Mouse (Mus musculus) c-Kit-positive CD71-positive TER-119-positive erythroid progenitor cells, embryonic 14.5 days (primary cell): ENCODE results near the gene Zc3h18.
A peak's percentile ranks its signal among the peaks of the same experiment; 100 is the strongest.

ENCODE experiments used
- DNase-seq: peaks from one replicate; pipeline ENCODE4 v3.0.0-alpha.2; 2013; ENCODE audit warnings: low spot score

Zc3h18 gene

GRCm38 (mm10) chr8:122376365-122377231 lies at the start of gene Zc3h18:
Gene Zc3h18 (plus strand): TSS chr8:122376609.
- peak; percentile 98 for DNase-seq

DNA sequence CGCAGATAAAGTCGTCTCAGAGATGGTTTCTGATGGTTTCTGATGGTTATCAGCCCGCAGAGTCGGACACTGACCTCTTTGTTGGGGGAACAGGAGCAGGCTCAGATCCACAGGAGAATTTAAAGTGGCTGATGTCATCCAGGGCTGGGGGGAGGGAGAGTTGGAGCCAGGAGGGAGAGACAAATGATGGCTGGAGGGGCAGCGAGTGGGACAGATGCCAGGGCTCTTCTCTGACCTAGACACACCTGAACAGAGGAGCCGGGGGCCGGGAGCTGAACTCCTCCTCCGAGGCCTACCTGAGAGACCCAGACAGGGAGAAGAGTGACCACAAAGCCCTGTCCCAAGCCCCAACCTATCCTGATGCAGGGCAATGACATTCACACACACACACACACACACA lies 47.3 kb upstream of the Zc3h18 start:
- no peak for DNase-seq

DNA sequence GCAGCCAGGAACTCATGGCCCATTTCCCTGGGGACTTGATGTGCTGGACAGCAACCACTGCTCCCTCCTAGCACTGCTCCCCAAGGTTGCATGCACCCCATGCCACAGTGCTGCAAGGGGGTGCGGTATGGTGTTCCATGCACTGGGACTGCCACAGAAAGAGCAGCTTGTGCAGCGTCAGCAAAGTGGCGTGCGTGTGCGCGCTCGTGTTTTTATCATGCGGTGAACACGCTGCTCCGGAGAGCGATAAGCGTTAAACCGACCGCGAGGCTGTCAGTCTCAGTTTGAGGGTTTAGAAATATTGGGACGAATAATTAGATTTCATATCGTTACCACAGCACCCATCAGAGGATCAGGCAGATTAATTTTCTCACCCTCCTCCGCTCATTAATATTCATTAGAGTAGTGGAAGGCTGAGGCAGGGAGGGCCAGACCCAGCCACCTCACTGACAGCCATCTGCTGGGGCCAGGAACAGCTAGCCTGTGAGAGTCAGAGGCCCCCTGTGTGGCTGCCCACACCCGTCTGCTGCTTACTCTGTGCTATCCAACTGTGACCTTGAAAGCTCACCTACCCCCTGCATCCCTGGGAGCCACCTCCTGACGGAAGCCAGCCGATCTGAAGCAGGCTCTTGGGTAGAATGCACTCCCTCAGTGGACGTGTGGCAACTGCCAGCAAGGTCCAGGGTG lies 46.7 kb upstream of the Zc3h18 start:
- no peak for DNase-seq

DNA sequence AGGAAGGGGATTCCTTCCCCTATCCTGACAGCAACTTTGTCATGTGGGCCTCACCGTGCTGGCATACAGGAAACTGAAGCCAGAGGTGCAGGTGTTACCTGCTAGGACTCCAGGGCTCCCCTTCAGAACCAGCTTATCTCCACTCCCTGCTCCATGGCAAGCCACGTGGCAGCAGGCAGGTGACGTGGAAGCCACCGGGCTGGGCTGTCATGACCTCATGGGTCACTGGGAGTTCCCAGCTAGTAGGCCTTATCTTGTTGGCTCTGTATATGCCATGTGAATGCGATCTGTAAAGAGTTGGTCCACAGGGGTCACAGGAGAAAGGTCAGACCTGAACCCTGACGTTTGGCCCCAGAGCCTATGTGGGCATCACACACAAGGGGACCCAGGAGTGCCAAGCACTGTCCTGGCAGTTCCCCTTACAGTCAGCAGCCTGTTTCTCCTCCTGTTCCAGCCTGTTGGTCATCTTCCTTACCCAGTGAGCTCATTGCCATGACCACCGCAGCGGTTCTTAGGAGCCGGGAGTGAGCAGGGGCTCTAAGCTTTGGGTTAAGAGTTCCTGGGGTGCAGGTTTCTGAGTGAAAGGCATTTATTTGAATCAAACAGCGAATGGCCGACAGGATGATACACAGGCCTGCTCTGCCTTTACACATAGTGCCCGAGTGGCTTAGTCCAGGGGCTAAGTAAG lies 45.8 kb upstream of the Zc3h18 start:
- no peak for DNase-seq

DNA sequence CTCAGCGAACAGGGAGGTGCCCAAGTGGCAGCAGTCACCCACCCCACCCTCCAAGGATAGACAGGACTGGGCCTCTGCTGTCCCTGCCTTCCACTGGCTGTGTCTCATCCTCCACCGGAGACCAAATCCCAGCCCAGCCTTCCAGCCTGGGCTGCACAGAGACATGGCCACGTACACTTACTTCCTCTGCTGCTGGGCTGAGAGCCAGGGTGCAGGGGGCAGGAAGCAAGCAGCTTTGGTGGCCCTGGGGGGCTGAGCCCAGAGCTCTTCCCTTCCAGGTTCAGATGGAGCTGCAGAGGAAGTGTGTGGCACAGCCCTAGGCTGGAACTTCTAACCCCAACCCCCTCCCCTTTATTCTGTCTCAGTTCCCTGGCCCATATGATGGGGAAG lies 45.3 kb upstream of the Zc3h18 start:
- DNase-seq = no peak

DNA sequence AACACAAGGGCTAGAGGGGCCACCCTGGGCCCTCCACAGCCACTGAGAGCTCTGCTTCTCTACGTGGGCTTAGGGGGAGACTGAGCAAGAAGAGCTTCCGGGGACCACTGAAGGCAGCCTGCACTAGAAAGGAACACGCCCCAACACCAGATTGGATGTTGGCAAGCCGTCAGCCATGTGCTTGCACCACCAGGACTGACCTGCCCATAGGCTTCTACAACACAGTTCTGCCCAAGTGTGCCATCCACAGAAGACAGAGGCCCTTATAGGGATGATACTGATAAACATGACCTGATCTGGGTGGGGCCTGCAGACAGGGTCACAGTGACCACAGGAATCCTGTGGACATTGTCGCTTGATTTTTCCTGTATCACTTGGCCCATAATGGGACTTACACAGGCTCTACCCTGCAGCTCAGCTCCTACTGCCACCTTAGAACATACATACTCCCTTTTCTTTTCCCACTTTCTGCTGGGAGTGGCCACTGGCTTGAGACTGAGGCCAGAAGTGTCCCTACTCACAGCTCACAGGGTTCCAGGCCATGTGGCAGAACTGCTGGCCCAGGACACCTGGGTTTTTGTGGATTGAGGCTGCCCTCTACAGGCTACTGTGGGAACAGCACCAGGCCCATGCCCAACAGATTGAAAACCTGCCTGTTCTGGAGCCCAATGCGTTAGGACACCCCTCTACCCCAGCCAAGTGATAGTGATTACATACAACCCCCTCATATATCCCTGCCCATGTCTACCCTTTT lies 43.5 kb upstream of the Zc3h18 start:
- no peak for DNase-seq

- no peak for DNase-seq
Observed at GRCm38 (mm10) chr8:122333531-122333930, 42.9 kb upstream of the Zc3h18 start.

DNA sequence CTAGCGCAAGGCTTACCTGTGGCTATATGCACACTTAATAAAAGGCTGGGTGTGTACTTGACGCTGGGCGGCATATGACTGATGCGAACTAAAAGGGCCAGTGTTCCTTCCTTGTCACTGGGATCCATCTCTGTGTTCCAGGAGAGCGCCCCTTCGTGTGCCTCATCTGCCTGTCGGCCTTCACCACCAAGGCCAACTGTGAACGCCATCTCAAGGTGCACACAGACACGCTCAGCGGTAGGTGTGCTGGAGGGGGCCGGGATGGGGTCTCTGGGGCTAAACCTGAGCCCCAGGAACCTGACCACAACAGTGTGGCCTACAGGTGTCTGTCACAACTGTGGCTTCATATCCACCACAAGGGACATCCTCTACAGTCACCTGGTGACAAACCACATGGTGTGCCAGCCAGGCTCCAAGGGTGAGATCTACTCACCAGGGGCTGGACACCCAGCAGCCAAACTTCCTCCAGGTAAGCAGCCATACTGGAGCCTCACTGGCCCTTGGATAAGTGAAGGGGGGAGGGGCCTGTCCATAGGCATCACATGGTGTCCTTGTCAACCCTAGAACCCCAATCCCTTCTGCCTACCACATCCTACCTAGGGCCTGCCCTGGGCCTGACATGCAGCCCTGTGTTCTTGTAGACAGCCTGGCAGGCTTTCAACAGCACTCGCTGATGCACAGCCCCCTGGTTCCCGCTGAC lies 41.5 kb upstream of the Zc3h18 start:
- no peak for DNase-seq

- no peak for DNase-seq
Observed at GRCm38 (mm10) chr8:122335638-122336250, 40.7 kb upstream of the Zc3h18 start.

- no peak for DNase-seq
Observed at GRCm38 (mm10) chr8:122336251-122336910, 40.0 kb upstream of the Zc3h18 start.

DNA sequence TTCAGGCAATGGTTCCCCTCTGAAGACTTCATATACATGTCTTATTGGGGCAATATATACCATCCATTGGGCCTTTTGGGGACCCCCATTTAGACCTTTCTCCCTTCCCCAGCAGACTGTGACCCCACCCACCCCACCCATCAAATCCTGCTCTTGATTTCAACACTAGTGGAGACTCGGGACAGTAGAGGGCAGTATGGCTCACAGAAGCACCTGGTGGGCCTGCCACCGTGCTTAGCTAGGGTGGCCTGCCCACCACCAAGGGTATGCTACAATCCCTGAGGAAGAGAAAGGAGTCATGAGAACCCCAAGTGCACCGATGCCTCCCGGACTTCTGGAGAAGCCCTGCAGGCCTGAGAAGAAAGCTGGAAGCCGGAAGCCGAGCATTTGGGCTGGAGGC lies 37.6 kb upstream of the Zc3h18 start:
- no peak for DNase-seq

DNA sequence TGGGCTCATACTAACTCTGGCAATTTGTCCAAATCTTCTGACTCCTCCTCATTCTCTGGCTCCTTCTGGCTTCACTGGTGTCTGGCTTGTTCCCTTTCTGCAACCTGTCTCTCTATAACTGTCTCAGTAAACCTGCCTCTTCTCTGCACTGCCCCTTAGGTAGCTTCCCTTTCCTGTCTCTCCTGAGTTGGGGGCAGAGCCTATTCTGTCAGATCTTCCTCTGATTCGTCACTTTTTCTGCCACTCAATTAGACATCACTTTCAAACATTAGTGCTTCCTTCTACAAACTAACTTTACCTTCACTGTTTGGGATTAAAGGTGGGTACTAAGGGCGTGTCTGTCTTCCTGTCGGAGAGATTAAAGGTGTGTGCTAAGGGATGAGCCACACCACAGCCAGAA lies 35.6 kb upstream of the Zc3h18 start:
- no peak for DNase-seq

DNA sequence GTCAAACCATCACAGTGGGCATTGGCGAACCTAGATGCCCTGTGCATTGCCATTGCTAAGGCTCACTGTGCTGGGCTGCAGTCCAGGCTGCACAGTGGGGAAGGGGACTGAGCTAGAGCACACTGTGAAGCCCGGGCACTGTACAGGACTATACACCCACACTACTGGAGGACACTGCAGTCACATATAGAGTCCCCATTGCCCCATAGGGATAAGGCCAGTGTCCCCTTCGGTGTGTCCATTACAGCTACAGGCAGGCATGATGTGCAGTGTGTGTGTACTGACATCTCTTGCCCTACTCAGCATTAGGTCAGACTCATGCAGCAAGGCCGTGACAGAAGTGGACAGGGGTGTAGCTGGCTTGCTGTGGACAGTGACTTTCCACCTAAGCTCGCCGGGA lies 34.6 kb upstream of the Zc3h18 start:
- DNase-seq = no peak

DNA sequence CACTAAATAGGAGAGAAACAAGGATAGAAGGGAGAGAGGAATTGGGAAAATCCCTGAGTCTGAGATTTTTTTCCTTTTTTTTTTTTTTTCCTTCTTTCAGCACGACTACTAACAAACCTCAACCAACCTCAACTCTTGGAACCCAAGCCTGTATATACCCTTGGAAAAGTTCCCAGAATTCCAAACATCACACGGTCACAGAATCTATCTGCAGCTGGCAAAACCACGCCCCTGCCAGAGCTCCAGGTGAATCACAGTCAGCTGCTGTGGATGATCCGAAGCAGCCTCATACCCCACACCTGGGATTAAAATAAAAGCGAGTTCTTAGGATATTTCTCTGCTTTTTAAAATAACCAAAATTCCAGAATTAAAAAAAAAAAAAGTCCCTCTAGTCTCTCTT lies 34.0 kb upstream of the Zc3h18 start:
- DNase-seq = no peak

DNA sequence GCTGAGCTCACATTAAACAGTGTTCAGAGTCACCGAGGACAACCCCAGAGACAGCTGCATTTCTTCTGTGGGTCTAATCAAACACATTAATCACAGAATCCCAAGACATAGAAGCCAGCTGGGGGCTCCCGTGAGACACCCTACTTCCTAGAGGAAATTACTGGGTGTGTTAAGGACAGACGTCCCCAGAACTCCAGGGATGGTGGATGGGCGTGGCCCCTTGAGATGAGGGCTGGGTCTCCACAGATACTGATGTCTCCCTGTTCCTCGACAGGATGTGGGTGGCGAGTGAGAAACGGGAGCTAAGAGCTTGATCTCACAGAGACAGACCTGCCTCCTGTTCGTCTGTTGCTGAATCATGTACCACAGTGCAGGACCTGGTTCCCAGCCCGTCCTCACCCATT lies 33.6 kb upstream of the Zc3h18 start:
- no peak for DNase-seq

DNA sequence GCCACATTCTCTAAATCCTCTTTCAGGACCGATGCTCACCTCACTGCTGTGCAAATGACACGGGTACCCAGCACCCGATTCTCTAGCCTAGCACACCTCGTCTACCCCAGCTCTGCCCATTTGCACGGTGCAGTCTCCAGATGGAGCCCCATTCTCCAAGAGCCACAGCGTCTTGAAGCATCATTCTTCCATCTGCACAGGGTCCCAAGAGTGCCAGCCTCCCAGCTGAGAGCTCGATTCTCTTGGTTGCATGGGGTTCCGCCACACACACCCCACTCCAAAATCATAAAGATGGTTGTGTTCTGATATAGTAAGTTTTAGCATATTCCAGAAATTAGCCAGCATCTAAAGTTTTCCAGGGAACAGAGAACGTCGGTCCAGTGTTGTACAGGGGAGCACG lies 33.1 kb upstream of the Zc3h18 start:
- no peak for DNase-seq

DNA sequence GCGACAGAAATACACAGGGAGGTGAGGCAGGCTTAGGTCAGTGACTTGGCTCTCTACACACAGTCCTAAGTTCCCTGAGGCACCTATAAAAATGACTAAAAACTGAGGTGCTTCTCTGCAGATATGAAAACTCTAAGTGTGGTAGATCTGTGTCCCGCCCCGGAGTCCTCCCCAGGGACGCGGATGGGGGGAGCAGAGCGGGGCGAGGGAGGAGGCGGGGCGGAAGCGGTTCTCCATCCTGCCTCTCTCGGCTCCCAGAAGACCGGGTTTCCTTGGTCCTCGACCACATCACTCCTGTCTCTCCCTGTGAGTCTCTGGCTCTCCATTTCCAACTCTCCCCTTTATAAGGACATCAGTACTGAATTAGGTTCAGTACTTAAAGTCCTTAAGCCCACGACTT lies 32.7 kb upstream of the Zc3h18 start:
- DNase-seq = no peak

- no peak for DNase-seq
Observed at GRCm38 (mm10) chr8:122344219-122344618, 32.2 kb upstream of the Zc3h18 start.

GRCm38 (mm10) chr8:122345181-122346095 lies 31.0 kb upstream of the Zc3h18 start:
- no peak for DNase-seq
